Mouse (Mus musculus) spleen, postnatal 0 days (tissue): Measurements from ENCODE around the gene Phox2a. TPM values are rescaled to one million over a fixed set of nuclear protein-coding genes. Genes with fewer than 3 reads are reported as not detected.

Experiments
- polyA plus RNA-seq: library from polyadenylated mRNA; unstranded; fragments of >200 nt; fragmentation: Nextera tagmentation; extraction: Ambion mirVana; gene quantifications from 2 replicates; pipeline ENCODE4 v1.2.1, GENCODE M21; 2015

Phox2a gene
- not detected in 2 replicates for polyA plus RNA-seq

GRCm38 (mm10) chr7:101817861-101818401 lies at the start of gene Phox2a:
Phox2a (plus strand) TSS chr7:101818313.

GRCm38 (mm10) chr7:101837606-101838471 lies 19.7 kb downstream of the Phox2a start, which contains the start of gene Inppl1:
Inppl1 (minus strand) TSS chr7:101838229.

GRCm38 (mm10) chr7:101857094-101857493 lies 39.0 kb downstream of the Phox2a start, which contains the start of gene Folr2:
Folr2 (minus strand) TSS chr7:101857194.

GRCm38 (mm10) chr7:101863415-101863814 lies 45.3 kb downstream of the Phox2a start, which contains the start of gene Anapc15:
Anapc15 (plus strand) TSS chr7:101863715.

GRCm38 (mm10) chr7:101870629-101871028 lies 52.5 kb downstream of the Phox2a start, which contains the start of gene Folr1:
Folr1 (minus strand) TSS chr7:101870788.

Other genes with a start within 250 kb of the Phox2a start
- gene Art2b, start 232.7 kb upstream of the Phox2a start, polyA plus RNA-seq = not detected in 2 replicates
- 15.3 and 16.9 TPM in 2 replicates for gene Clpb, start 154.7 kb upstream of the Phox2a start, polyA plus RNA-seq
- 7.5 and 8.9 TPM in 2 replicates for gene Inppl1, start 19.9 kb downstream of the Phox2a start, polyA plus RNA-seq
- gene Folr2, start 38.9 kb downstream of the Phox2a start, polyA plus RNA-seq = 0.75 and 1.7 TPM in 2 replicates
- 65.1 and 69.4 TPM in 2 replicates for gene Anapc15, start 45.4 kb downstream of the Phox2a start, polyA plus RNA-seq
- 2.0 and 3.4 TPM in 2 replicates for gene Folr1, start 52.5 kb downstream of the Phox2a start, polyA plus RNA-seq
- gene Lamtor1, start 87.6 kb downstream of the Phox2a start, polyA plus RNA-seq = 76.7 and 84.5 TPM in 2 replicates
- gene Tomt, start 88.0 kb downstream of the Phox2a start, polyA plus RNA-seq = 0.18 and 0.32 TPM in 2 replicates
- gene Lrrc51, start 115.6 kb downstream of the Phox2a start, polyA plus RNA-seq = 1.9 and 2.0 TPM in 2 replicates
- gene Numa1, start 115.8 kb downstream of the Phox2a start, polyA plus RNA-seq = 33.6 and 35.4 TPM in 2 replicates
- gene Il18bp, start 200.4 kb downstream of the Phox2a start, polyA plus RNA-seq = 5.1 and 7.3 TPM in 2 replicates
- 9.2 and 10.3 TPM in 2 replicates for gene Rnf121, start 247.2 kb downstream of the Phox2a start, polyA plus RNA-seq
- gene Xndc1, start 247.2 kb downstream of the Phox2a start, polyA plus RNA-seq = 17.1 and 17.2 TPM in 2 replicates
- 0.43 and 0.53 TPM in 2 replicates for gene Xntrpc, start 247.4 kb downstream of the Phox2a start, polyA plus RNA-seq